Mouse (Mus musculus): ENCODE measurements around the gene Derl2. TPM values are rescaled to one million over a fixed set of nuclear protein-coding genes. Genes with fewer than 3 reads are reported as not detected.

Derl2 gene
- polyA plus RNA-seq, 1 experiment: not detected

- TF ChIP-seq POLR2A (IDR thresholded peaks at IDR 0.05; ENCODE audit: insufficient read depth, low read depth, low read length) (no peak), CTCF (IDR thresholded peaks at IDR 0.05; ENCODE audit: insufficient read depth, low read depth, low read length) (no peak)
- H3K4me1 ChIP-seq (ENCODE audit: control insufficient read depth, insufficient read depth, low read length): 0 out of 2 replicates have a peak, but pooled peaks cover 5% of the 10 kb centered on the region
- peak overlapping the region; percentile 82 for H3K4me3 ChIP-seq (ENCODE audit: insufficient read depth, low read depth, low read length)
- under 1% methylated on average over 49 of the region's 49 CpGs for WGBS
- H3K27ac ChIP-seq (ENCODE audit: insufficient read depth, low read depth, low read length): 0 out of 2 replicates have a peak overlapping the region, but pooled peaks have one; percentile 16
Measured at GRCm38 (mm10) chr11:71003611-71004315, 15.9 kb downstream of the Derl2 start.

GRCm38 (mm10) chr11:71001167-71001566, 18.5 kb downstream of the Derl2 start:
- WGBS: 43% methylated on average over 4 of the region's 4 CpGs
- 0 out of 2 replicates have a peak, but pooled peaks cover 5% of the 10 kb centered on the region for H3K4me1 ChIP-seq (ENCODE audit: control insufficient read depth, insufficient read depth, low read length)
- H3K4me3 ChIP-seq (ENCODE audit: insufficient read depth, low read depth, low read length): no peak overlapping the region
- H3K27ac ChIP-seq (ENCODE audit: insufficient read depth, low read depth, low read length): no peak overlapping the region
- TF ChIP-seq POLR2A (IDR thresholded peaks at IDR 0.05; ENCODE audit: insufficient read depth, low read depth, low read length) (no peak), CTCF (IDR thresholded peaks at IDR 0.05; ENCODE audit: insufficient read depth, low read depth, low read length) (no peak)

- Histone ChIP-seq H3K4me1 (ENCODE audit: control insufficient read depth, insufficient read depth, low read length) (peaks cover 14% of the 10 kb centered on the region), H3K27ac (ENCODE audit: insufficient read depth, low read depth, low read length) (peak within 1 kb of the TSS; percentile 16; the same call in 1 of the 2 replicates), H3K4me3 (ENCODE audit: insufficient read depth, low read depth, low read length) (peak within 1 kb of the TSS; percentile 97)
- WGBS: under 1% methylated on average over 64 of the region's 64 CpGs
- TF ChIP-seq CTCF (IDR thresholded peaks at IDR 0.05; ENCODE audit: insufficient read depth, low read depth, low read length) (peak; percentile 96), POLR2A (IDR thresholded peaks at IDR 0.05; ENCODE audit: insufficient read depth, low read depth, low read length) (peak; percentile 36; the same call in 1 of the 2 replicates)
Measured at GRCm38 (mm10) chr11:70982557-70983228, 36.9 kb downstream of the Derl2 start, which contains the start of gene C1qbp. C1qbp (minus strand) TSS chr11:70983026.

GRCm38 (mm10) chr11:70982030-70982429, 37.6 kb downstream of the Derl2 start:
- Histone ChIP-seq H3K4me3 (ENCODE audit: insufficient read depth, low read depth, low read length) (peak overlapping the region; percentile 36), H3K4me1 (ENCODE audit: control insufficient read depth, insufficient read depth, low read length) (peaks cover 14% of the 10 kb centered on the region), H3K27ac (ENCODE audit: insufficient read depth, low read depth, low read length) (no peak overlapping the region)
- 9% methylated on average over 12 of the region's 12 CpGs for WGBS
- TF ChIP-seq CTCF (IDR thresholded peaks at IDR 0.05; ENCODE audit: insufficient read depth, low read depth, low read length) (no peak), POLR2A (IDR thresholded peaks at IDR 0.05; ENCODE audit: insufficient read depth, low read depth, low read length) (no peak)

GRCm38 (mm10) chr11:70980751-70981510, 38.7 kb downstream of the Derl2 start:
- WGBS: 89% methylated on average over 14 of the region's 14 CpGs
- TF ChIP-seq CTCF (IDR thresholded peaks at IDR 0.05; ENCODE audit: insufficient read depth, low read depth, low read length): no peak
- no peak for TF ChIP-seq POLR2A (IDR thresholded peaks at IDR 0.05; ENCODE audit: insufficient read depth, low read depth, low read length)
- Histone ChIP-seq H3K4me3 (ENCODE audit: insufficient read depth, low read depth, low read length) (no peak overlapping the region), H3K27ac (ENCODE audit: insufficient read depth, low read depth, low read length) (no peak overlapping the region), H3K4me1 (ENCODE audit: control insufficient read depth, insufficient read depth, low read length) (peaks cover 14% of the 10 kb centered on the region)

- Histone ChIP-seq H3K4me1 (ENCODE audit: control insufficient read depth, insufficient read depth, low read length) (peaks cover 14% of the 10 kb centered on the region), H3K4me3 (ENCODE audit: insufficient read depth, low read depth, low read length) (no peak overlapping the region), H3K27ac (ENCODE audit: insufficient read depth, low read depth, low read length) (no peak overlapping the region)
- WGBS: 85% methylated on average over 6 of the region's 6 CpGs
- no peak for TF ChIP-seq POLR2A (IDR thresholded peaks at IDR 0.05; ENCODE audit: insufficient read depth, low read depth, low read length)
- TF ChIP-seq CTCF (IDR thresholded peaks at IDR 0.05; ENCODE audit: insufficient read depth, low read depth, low read length): no peak
Measured at GRCm38 (mm10) chr11:70980232-70980631, 39.4 kb downstream of the Derl2 start.

- no peak overlapping the region for H3K4me3 ChIP-seq (ENCODE audit: insufficient read depth, low read depth, low read length)
- TF ChIP-seq CTCF (IDR thresholded peaks at IDR 0.05; ENCODE audit: insufficient read depth, low read depth, low read length) (no peak), POLR2A (IDR thresholded peaks at IDR 0.05; ENCODE audit: insufficient read depth, low read depth, low read length) (no peak)
- 89% methylated on average over 6 of the region's 6 CpGs for WGBS
- no peak overlapping the region for H3K27ac ChIP-seq (ENCODE audit: insufficient read depth, low read depth, low read length)
- H3K4me1 ChIP-seq (ENCODE audit: control insufficient read depth, insufficient read depth, low read length): peaks cover 11% of the 10 kb centered on the region
Measured at GRCm38 (mm10) chr11:70977293-70977692, 42.3 kb downstream of the Derl2 start.

- Histone ChIP-seq H3K4me3 (ENCODE audit: insufficient read depth, low read depth, low read length) (no peak overlapping the region), H3K4me1 (ENCODE audit: control insufficient read depth, insufficient read depth, low read length) (no peaks in the 10 kb centered on the region), H3K27ac (ENCODE audit: insufficient read depth, low read depth, low read length) (no peak overlapping the region)
- 75% methylated on average over 2 of the region's 2 CpGs for WGBS
- TF ChIP-seq POLR2A (IDR thresholded peaks at IDR 0.05; ENCODE audit: insufficient read depth, low read depth, low read length) (no peak), CTCF (IDR thresholded peaks at IDR 0.05; ENCODE audit: insufficient read depth, low read depth, low read length) (no peak)
Measured at GRCm38 (mm10) chr11:70975193-70975592, 44.4 kb downstream of the Derl2 start.
